Mouse (Mus musculus) c-Kit-positive CD71-negative TER-119-negative erythroid progenitor cells, embryonic 14.5 days (primary cell): Measurements from ENCODE around the gene Gprc5c.
"Not testable (repeated sequence)": the region's sequence is repeated elsewhere in the genome, so short reads cannot be mapped to it uniquely, and the experiment has no call there.

Experiments used
- DNase-seq: peaks from one replicate; pipeline ENCODE4 v3.0.0-alpha.2; 2013; ENCODE audit warnings: low read depth

The Gprc5c gene

GRCm38 (mm10) chr11:114868280-114868679 is 17.3 kb downstream of the Gprc5c start:
- no peak for DNase-seq

DNA sequence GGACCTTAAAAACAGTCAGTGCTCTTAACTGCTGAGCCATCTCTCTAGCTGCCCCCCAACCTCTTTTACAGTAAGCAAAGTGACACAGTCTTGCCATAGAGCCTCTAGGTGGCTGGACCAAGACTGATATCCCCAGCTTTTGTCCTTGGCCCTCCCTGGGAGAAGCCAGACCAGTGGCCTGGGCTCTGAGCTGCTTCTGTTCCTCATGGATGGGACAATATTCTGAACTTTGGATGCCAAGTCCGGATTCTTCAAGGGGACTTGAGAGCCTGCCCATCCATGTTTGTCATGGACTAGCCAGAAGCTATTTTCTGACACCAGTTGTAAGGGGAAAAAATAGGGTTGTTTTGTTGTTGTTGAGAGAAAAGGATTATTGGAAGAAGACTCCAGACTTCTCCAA is 18.8 kb downstream of the Gprc5c start:
- no peak for DNase-seq

GRCm38 (mm10) chr11:114871540-114871939 is 20.6 kb downstream of the Gprc5c start:
- no peak for DNase-seq

DNA sequence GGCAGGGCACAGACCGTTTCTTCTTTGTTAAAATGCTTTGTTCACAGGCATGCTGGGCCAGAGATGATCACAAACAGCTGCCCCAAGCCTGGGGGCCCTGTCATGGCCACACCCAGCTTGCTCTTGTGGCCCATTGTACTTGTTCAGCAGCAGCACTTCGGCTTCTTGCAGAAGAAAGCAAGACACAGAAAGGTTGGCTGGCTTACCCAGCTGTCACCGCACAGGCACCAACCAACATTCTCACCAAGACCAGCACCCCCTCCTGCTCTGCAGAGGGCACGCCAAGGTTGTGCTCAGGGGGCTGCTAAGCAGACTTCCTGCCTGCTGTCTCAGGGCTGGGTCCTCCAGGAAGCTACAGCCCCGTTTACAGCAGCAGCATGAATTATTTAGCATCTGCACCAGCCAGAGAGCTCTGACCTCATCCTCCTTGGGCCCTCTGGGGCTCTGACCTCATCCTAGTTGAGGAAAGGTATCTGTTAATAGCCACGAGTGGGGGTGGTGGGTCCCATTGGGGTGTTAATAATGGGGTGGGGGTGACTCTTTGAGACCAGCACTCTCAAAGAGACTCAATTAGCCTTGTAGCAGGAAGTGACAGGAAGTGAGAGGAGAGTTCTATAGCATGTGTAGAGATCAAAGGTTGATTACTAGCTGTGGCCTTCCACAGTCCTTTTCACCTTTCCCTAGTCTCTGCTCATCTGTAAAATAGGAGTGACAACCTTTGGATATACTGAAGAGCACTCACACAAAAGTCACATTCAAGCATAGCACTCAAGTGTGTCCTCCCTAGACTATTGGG is 22.3 kb downstream of the Gprc5c start:
- DNase-seq: no peak

DNA sequence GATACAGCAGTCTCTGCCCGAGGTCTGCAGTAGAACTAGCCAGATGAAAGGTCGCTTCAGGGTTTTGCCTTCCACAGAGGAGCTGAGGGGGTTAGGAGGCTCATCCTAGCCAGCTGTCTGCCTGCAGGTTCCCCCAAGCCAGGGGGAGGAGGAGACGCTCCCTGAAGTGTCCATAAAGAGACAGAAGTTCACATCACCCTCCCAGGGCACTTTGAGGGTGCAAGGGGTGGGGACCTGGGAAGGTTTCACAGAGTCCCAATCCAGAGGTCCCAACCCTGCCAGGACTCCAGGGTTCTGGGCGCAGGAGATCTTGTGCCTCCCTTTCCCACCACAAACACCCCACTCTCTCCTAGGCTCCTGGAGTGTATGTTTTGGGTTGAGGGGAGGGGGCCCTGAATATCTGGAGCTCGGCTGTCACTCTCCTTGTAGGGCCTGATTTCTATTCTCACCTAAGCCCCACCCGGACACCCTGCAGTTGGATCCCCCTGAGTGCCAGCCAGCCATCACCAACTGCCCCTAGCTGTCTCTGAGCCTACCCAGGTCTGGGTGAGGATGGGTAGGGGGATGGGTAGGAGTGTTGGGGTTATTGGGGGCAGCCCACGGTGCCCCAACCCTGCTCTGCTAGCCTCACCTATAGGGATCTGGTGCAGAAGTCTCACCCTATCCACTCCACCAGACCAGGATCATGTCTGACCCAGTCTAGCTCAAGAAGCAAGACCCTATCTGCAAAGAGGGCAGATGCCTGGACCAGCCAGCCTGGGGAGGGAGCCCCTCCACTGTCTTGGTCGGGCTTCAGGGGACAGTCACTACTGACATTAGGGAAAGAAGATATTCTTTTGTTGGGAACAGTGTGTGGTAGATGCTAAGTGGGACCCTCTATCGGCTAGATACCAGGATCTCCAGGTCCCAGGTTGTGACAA is 23.5 kb downstream of the Gprc5c start:
- DNase-seq: no peak

GRCm38 (mm10) chr11:114875301-114875801 is 24.4 kb downstream of the Gprc5c start:
- no peak for DNase-seq

DNA sequence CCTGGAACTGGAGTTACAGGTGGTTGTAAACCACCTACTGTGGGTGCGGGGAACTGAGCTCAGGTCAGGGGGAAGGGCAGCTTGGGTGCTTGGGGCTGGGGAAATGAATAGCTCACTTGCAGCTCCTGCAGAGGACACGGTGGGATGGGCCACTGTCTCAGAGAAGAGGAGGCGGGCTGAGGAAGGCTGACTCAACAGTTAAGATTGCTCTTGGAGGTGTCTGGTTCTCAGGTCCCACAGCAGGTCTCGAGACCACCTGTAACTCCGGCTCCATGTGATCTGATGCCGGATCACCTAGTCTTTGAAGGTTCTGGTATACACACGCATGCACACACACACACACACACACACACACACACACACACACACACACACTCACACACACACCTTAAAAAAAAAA is 25.2 kb downstream of the Gprc5c start:
- no peak for DNase-seq

DNA sequence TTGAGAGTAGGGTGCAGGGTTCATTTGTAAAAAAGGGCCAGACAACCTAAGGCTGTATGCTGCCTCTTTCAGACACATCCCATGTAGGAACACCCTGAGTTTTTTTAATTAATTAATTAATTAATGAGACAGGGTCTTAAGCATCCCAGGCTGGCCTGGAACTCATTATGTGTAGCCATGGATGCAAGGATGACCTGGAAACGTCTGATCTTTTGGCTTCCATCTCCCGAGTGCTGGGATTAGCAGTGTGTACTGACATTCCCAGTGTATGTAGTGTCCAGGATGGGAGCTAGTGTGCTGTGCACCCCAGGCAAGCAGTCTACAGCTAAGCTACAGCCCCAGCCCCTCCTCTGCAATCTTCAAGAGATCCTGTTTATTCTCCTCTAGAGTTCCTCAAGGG is 25.7 kb downstream of the Gprc5c start:
- DNase-seq: no peak

GRCm38 (mm10) chr11:114877145-114877544 is 26.2 kb downstream of the Gprc5c start:
- no peak for DNase-seq

- DNase-seq: no peak
Measured at GRCm38 (mm10) chr11:114879666-114880065, 28.7 kb downstream of the Gprc5c start.

- no peak for DNase-seq
Measured at GRCm38 (mm10) chr11:114880185-114880584, 29.2 kb downstream of the Gprc5c start.

- peak; percentile 58 for DNase-seq
Measured at GRCm38 (mm10) chr11:114880589-114880988, 29.6 kb downstream of the Gprc5c start.

DNA sequence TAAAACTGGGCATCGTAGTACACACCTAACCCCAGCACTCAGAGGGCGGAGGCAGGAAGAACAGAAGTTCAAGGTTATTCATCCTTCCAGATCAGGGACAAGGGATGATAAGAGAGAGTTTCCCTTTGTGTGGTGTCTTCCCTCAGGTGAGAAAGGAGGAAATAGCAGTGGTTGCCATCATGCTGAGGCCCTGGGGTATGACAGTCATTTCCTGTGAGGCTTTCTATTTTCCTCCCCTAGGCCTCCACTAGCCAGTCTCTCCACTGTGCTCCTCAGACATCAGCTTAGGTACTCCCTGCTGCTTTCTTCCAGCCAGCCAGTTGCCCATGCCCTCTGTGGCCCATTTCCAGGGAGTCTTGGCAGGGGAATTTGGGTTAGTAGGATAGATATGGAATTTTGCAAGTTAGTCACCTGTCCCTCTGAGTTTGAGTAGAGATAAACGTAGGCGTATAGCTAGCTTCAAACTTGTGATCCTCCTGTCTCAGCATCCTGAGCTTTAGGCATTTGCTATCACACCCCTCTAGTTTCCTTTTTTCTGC is 32.4 kb downstream of the Gprc5c start:
- DNase-seq: no peak

DNA sequence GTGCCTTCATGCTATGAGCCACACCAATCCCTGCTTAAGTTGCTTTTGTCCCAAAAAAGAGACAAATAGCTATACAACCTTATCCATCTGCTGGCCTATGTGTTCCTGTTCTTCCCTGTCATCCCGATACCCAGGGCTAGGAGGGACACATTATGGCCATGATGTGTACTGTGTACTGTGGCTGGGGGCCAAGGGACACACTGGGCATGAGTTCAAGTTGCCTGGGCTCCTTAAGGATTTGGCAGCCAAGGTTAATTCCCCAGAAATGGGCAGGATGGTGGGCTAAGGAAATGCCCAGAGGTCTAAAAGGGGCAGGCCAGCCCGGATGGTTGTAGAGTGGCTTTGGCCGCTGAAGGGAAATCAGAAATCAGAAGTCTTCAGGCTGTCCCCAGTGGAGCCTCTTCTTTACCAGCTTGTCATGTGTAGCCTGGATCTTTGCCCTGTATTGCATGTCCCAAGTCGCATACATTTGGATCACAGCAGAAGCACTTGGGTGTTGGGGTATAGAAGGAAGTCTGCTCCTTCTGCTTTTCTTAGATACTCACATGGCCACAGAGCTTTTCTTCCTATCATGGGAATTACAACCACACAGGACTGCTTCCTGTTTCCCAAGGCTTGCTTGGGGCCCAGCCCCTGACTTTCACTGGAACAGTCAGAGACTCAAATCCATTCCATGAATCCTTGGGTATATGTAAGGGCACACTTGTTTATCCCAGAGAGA is 33.6 kb downstream of the Gprc5c start:
- no peak for DNase-seq

DNA sequence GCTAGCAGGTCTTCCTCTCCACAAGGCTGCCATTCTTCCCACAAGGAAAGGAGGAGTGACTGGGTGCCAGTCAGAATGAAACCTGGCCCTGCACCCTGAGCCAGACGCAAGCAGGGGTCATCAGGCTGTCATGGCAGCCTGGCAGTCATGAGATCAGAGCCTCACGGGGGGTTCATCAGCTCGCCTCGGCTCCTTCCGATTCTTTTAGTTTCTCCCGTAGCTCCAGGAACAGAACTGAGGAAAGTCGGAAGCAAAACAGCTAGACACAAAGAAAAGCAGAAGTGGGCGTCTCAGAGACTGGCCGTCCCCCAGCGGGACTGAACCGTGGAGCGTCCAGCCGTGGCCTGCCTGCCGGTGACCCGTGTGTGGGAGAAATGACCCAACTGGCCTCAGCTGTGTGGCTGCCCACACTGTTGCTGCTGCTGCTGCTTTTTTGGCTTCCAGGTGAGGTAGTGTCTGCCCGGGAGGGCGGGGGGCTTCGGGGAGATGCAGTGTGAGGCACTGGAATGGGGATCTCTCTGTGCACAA is 39.1 kb downstream of the Gprc5c start, which contains the start of gene Cd300a:
TSS of gene Cd300a (plus strand) at position 51 of the 528 bp plus-strand sequence.
- DNase-seq: no peak

- DNase-seq: no peak
Measured at GRCm38 (mm10) chr11:114890542-114890941, 39.6 kb downstream of the Gprc5c start.

GRCm38 (mm10) chr11:114896085-114896484 is 45.1 kb downstream of the Gprc5c start:
- no peak for DNase-seq

DNA sequence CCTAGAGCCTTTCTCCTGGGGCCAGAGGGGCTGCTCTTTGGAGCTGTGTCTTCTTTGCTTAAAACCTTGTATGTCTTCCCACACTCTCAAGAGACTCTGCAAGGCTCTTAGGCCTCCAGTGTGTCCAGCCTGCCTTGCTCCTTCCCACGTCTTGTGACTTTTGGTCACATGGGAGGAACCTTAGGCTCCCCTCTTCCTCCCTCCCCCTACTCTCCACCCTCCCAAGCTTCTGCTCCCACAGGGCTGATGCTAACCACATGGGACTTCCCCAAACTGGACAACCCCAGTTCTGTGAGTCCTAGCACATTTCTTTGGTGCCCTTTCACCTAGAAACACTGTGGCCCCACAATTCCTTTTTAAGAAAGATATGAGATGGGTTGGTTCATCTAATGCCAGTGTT is 47.1 kb downstream of the Gprc5c start:
- DNase-seq: no peak

- no peak for DNase-seq
Measured at GRCm38 (mm10) chr11:114903224-114903623, 52.3 kb downstream of the Gprc5c start.

GRCm38 (mm10) chr11:114907567-114907966 is 56.6 kb downstream of the Gprc5c start:
- DNase-seq: peak; percentile 73

DNA sequence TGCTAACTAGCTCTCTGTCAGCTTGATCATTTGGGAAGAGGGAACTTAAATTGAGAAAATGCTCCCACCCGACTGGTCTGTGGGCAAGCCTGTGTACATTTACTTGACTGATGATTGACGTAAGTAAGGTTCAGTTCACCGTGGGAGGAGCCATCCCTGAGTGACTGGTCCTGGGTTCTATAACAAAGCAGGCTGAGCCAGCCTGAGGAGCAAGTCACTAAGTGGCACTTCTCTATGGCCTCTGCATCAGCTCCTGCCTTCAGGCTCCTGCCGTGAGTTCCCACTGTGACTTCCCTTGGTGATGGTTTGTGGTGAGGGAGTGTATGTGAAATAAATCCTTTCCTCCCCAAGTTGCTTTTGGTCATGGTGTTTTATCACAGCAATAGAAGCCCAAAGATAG is 57.1 kb downstream of the Gprc5c start:
- DNase-seq: no peak

GRCm38 (mm10) chr11:114909538-114909937 is 58.6 kb downstream of the Gprc5c start:
- not testable (repeated sequence) for DNase-seq
